Mouse (Mus musculus) hindbrain, embryonic 12.5 days (tissue): ENCODE results near the gene Olfr1128. TPM values are rescaled to one million over a fixed set of nuclear protein-coding genes. Genes with fewer than 3 reads are reported as not detected.

Experiments used
- polyA plus RNA-seq: library from polyadenylated mRNA; unstranded; fragments of >200 nt; fragmentation: Nextera tagmentation; extraction: Ambion mirVana; gene quantifications from 2 replicates; pipeline ENCODE4 v1.2.1, GENCODE M21; 2016

The Olfr1128 gene
- polyA plus RNA-seq, 1 experiment from 2014 or later: not detected

Other genes with a start within 250 kb of the Olfr1128 start
- not detected in 2 replicates for gene Olfr1118, start 238.0 kb downstream of the Olfr1128 start, polyA plus RNA-seq
- gene Olfr1120, start 190.7 kb downstream of the Olfr1128 start, polyA plus RNA-seq: not detected in 2 replicates
- not detected in 2 replicates for gene Olfr1121, start 175.6 kb downstream of the Olfr1128 start, polyA plus RNA-seq
- not detected in 2 replicates for gene Olfr1122, start 159.7 kb downstream of the Olfr1128 start, polyA plus RNA-seq
- not detected in 2 replicates for gene Olfr1123, start 128.9 kb downstream of the Olfr1128 start, polyA plus RNA-seq
- 0.12 TPM in 1 of 2 replicates, not detected in the other for gene Olfr1124, start 115.3 kb downstream of the Olfr1128 start, polyA plus RNA-seq
- not detected in 2 replicates for gene Olfr1126, start 91.6 kb downstream of the Olfr1128 start, polyA plus RNA-seq
- not detected in 2 replicates for gene Pramel7, start 48.4 kb downstream of the Olfr1128 start, polyA plus RNA-seq
- gene Pramel6, start 39.0 kb downstream of the Olfr1128 start, polyA plus RNA-seq: not detected in 2 replicates
- gene Olfr153, start 13.7 kb downstream of the Olfr1128 start, polyA plus RNA-seq: not detected in 2 replicates
- gene Olfr1129, start 28.4 kb upstream of the Olfr1128 start, polyA plus RNA-seq: not detected in 2 replicates
- not detected in 2 replicates for gene Olfr1130, start 60.7 kb upstream of the Olfr1128 start, polyA plus RNA-seq
- not detected in 2 replicates for gene Olfr1131, start 81.6 kb upstream of the Olfr1128 start, polyA plus RNA-seq
- not detected in 2 replicates for gene Olfr1132, start 92.0 kb upstream of the Olfr1128 start, polyA plus RNA-seq
- not detected in 2 replicates for gene Olfr1133, start 101.8 kb upstream of the Olfr1128 start, polyA plus RNA-seq
- gene Olfr1134, start 112.9 kb upstream of the Olfr1128 start, polyA plus RNA-seq: not detected in 2 replicates
- not detected in 2 replicates for gene Olfr1135, start 128.1 kb upstream of the Olfr1128 start, polyA plus RNA-seq
- not detected in 2 replicates for gene Olfr1136, start 148.4 kb upstream of the Olfr1128 start, polyA plus RNA-seq
- not detected in 2 replicates for gene Olfr1137, start 167.6 kb upstream of the Olfr1128 start, polyA plus RNA-seq
- gene Olfr1138, start 194.4 kb upstream of the Olfr1128 start, polyA plus RNA-seq: not detected in 2 replicates
- gene Olfr1140, start 198.2 kb upstream of the Olfr1128 start, polyA plus RNA-seq: not detected in 2 replicates
- not detected in 2 replicates for gene Olfr1141, start 208.4 kb upstream of the Olfr1128 start, polyA plus RNA-seq
- not detected in 2 replicates for gene Olfr152, start 233.9 kb upstream of the Olfr1128 start, polyA plus RNA-seq